Mouse (Mus musculus) midbrain, embryonic 13.5 days (tissue): ENCODE results near the gene Fmr1nb. TPM values are rescaled to one million over a fixed set of nuclear protein-coding genes. Genes with fewer than 3 reads are reported as not detected.
A peak's percentile ranks its signal among the peaks of the same experiment; 100 is the strongest.
"Not testable (repeated sequence)": the region's sequence is repeated elsewhere in the genome, so short reads cannot be mapped to it uniquely, and the experiment has no call there.

Experiments
- ATAC-seq: fragments of 200-750 bp; cut with Nextera tagmentation; 2 replicates; pipeline ENCODE4 v1.8.0; 2017; ENCODE audit warnings: mild to moderate bottlenecking, moderate TSS enrichment, moderate library complexity
- H3K27ac ChIP-seq: fragments of 300-500 bp; sonication (generic); 2 replicates; pipeline ENCODE4 v1.5.1; 2015; ENCODE audit warnings: inconsistent platforms, mild to moderate bottlenecking, moderate library complexity
- H3K27me3 ChIP-seq: fragments of 300-500 bp; sonication (generic); 2 replicates; pipeline ENCODE4 v1.6.1; 2015; ENCODE audit warnings: mild to moderate bottlenecking, inconsistent platforms
- H3K36me3 ChIP-seq: fragments of 300-500 bp; sonication (generic); 2 replicates; pipeline ENCODE4 v1.6.1; 2015; ENCODE audit warnings: mild to moderate bottlenecking, inconsistent platforms
- H3K4me1 ChIP-seq: fragments of 300-500 bp; sonication (generic); replicated peaks from 2 replicates; pipeline ENCODE4 v1.6.1; 2015; ENCODE audit warnings: inconsistent platforms
- H3K4me2 ChIP-seq: fragments of 300-500 bp; sonication (generic); replicated peaks from 2 replicates; pipeline ENCODE4 v1.6.1; 2015; ENCODE audit warnings: moderate library complexity, mild to moderate bottlenecking, inconsistent platforms
- H3K4me3 ChIP-seq: fragments of 300-500 bp; sonication (generic); replicated peaks from 2 replicates; pipeline ENCODE4 v1.5.1; 2015; ENCODE audit warnings: mild to moderate bottlenecking, inconsistent platforms
- H3K9ac ChIP-seq: fragments of 300-500 bp; sonication (generic); replicated peaks from 2 replicates; pipeline ENCODE4 v1.6.1; 2015; ENCODE audit warnings: mild to moderate bottlenecking, inconsistent platforms
- H3K9me3 ChIP-seq: fragments of 300-500 bp; sonication (generic); 2 replicates; pipeline ENCODE4 v1.6.1; 2016; ENCODE audit warnings: mild to moderate bottlenecking, inconsistent platforms
- WGBS: fragments of 180-500 bp; shearing (Covaris S2); methylation state at CpG from one replicate; pipeline ENCODE4 v1.1.7; 2015; 5-methylcytosine and 5-hydroxymethylcytosine counted together
- polyA plus RNA-seq: library from polyadenylated mRNA; unstranded; fragments of >200 nt; fragmentation: Nextera tagmentation; extraction: Ambion mirVana; gene quantifications from 2 replicates; pipeline ENCODE4 v1.2.1, GENCODE M21; 2015

Fmr1nb gene
- polyA plus RNA-seq = 0.31 and 0.34 TPM in 2 replicates

DNA sequence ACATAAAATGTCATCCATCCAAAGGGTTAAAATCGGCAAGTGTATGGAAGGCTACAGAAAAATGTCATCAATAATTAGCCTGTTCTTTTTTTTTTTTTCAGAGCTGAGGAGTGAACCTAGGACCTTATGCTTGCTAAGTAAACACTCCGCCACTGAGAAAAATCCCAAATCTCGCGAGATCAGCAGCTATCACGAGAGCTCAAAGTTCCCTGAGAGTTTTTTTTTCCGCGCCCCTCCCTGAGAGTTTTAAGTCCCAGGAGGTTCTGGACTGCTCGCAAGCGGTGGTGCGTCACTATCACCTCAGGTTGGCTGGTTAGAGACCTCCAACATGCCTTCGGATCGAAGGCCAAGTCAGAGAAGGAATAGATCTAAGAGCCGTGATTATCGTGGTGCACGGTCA, at the start of gene Fmr1nb:
TSS of gene Fmr1nb (plus strand) at position 234 of the 400 bp plus-strand sequence.
- Histone ChIP-seq H3K4me3 (no peak within 1 kb of the TSS), H3K27me3 (no peaks in the 10 kb centered on the region), H3K9ac (no peak within 1 kb of the TSS), H3K36me3 (no peaks in the 10 kb centered on the region), H3K4me2 (no peak within 1 kb of the TSS), H3K9me3 (no peaks in the 10 kb centered on the region), H3K4me1 (no peaks in the 10 kb centered on the region), H3K27ac (no peak within 1 kb of the TSS)
- no peak for ATAC-seq
- 87% methylated on average over 15 of the region's 15 CpGs for WGBS

DNA sequence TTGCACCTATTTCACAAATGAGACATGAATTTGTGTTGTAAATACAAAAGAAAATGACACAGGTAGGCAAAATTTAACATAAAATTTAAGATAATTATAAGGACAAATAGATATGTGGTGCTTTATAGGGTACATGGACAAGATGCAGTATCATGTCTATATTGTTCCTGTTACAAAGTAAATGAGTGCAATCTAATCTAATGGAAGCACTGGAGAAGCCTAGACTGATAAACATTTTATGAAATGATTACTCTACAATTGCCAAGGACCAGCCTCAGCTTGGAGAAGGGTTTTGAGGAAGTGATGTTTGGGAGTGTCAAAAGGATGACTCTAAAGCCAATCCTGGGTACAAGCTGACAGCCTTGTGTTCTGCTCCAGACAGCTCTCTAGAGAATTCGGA, 24.7 kb upstream of the Fmr1nb start:
- 43% methylated on average over 1 of the region's 1 CpGs for WGBS
- Histone ChIP-seq H3K27me3 (no peaks in the 10 kb centered on the region), H3K9me3 (no peaks in the 10 kb centered on the region), H3K4me2 (no peak overlapping the region), H3K36me3 (no peaks in the 10 kb centered on the region), H3K9ac (no peak overlapping the region), H3K4me1 (no peaks in the 10 kb centered on the region), H3K4me3 (no peak overlapping the region), H3K27ac (no peak overlapping the region)
- no peak for ATAC-seq

DNA sequence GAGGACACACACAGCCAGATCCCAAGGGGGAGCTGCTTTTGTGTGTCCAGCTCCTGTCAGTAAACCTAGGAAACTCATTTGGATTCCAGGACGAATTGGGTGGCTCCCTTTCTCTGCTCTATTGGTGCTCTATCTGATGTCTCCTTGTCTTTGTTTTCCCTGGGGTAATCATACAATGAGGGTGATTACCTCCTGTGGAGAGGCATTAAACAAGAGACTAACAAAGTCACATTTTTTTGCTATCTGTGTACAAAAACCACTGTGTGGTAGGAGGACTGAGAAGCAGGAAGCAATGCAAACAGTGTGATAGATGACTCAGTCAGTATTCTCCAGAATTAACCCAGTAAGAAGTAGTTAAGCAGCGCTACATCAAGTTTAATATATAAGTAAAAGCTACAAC, 21.6 kb upstream of the Fmr1nb start:
- Histone ChIP-seq H3K4me1 (no peaks in the 10 kb centered on the region), H3K4me2 (no peak overlapping the region), H3K4me3 (no peak overlapping the region), H3K36me3 (no peaks in the 10 kb centered on the region), H3K9ac (no peak overlapping the region), H3K9me3 (no peaks in the 10 kb centered on the region), H3K27ac (no peak overlapping the region), H3K27me3 (no peaks in the 10 kb centered on the region)
- no peak for ATAC-seq
- 48% methylated on average over 2 of the region's 2 CpGs for WGBS

DNA sequence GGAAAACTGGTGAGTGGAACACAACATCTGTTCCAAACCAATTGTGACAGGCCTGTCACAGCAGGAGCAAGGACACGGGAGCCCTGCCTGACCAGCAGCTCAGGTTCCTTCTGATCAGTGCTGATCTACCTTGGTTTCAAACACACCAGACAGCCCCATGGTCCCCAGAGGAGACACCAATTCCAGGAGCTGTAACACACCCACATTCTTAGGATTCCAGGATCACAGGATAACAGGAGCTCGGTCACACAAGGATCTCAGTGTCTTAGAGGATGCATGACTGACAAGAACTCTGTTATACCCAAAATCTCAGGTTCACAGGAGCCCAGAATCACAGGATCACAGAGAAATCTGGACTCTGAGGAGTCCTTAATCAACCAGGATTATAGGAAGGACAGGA, 58.8 kb downstream of the Fmr1nb start:
- peak overlapping the region; percentile 50 for H3K4me2 ChIP-seq
- not testable (repeated sequence) for H3K9ac ChIP-seq, H3K4me1 ChIP-seq, H3K27ac ChIP-seq, H3K36me3 ChIP-seq, ATAC-seq, H3K9me3 ChIP-seq, H3K27me3 ChIP-seq
- WGBS = 42% methylated on average over 2 of the region's 2 CpGs
- peak overlapping the region; percentile 34; the same call in 1 of the 2 replicates for H3K4me3 ChIP-seq

DNA sequence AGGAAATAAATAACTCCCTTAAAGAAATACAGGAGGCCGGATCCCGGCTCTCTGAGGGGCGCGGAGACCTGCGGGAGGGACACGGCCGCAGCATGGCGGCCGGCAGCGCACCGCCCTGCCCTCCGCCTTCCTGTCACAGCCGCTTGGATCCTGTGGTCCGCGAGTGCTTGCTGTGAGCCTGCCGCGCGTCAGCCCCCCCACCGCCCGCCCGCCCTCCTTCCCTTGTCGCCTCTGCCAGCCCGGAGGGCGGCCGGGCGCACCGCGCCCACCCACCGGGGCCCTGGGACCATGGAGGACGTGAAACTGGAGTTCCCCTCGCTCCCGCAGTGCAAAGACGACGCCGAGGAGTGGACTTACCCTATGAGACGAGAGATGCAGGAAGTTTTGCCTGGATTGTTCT, 59.4 kb downstream of the Fmr1nb start, which contains the start of gene Gm14698:
TSS of gene Gm14698 (plus strand) at position 35 of the 400 bp plus-strand sequence.
- not testable (repeated sequence) for H3K27me3 ChIP-seq, H3K36me3 ChIP-seq, H3K27ac ChIP-seq, H3K9ac ChIP-seq, H3K9me3 ChIP-seq, H3K4me1 ChIP-seq
- peak; percentile 94 for ATAC-seq
- WGBS = 27% methylated on average over 22 of the region's 36 CpGs
- peak within 1 kb of the TSS; percentile 34 for H3K4me3 ChIP-seq
- peak within 1 kb of the TSS; percentile 50 for H3K4me2 ChIP-seq

DNA sequence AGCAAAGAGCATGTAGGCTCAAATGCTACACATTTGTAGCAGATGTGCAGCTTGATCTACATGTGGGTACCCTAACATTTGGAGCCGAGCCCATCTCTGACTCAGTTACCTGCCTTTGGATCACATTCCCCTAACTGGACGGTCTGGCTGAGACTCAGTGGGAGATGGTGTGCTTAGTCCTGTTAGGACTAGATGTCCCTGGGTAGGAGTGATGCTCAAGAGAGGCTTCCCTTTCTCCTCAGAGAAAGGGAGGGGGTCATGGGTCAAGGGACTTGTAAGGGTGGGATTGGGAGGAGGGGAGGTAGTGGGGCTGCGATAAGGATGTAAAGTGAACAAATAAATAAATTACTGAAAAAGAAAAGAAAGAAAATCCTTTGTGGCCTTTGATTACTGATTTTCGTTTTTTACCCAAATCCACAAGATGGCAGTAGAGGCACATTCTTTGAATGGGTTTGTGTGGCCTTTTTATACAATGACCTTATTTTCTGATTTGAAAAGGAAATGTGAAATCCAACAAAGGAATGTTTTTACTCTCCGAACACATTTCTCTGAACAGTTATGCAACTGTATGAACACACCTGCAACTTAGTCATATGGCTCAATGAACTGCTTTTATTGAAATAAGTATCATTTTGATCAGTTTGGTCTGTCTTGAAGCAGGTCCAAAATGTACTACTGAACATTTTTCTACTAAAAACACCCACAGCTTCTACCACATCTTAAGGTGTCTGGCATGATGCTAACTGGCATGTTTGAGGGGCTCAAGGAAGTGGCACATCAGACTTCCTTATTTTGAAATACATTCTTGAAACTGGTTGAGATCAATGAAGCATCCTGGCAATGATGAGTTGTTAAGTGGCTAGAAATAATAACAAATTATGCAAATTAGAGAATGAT, 78.2 kb downstream of the Fmr1nb start:
- no peaks in the 10 kb centered on the region for H3K9me3 ChIP-seq

More for the DNA sequence above, 78.2 kb downstream of the Fmr1nb start:
- Histone ChIP-seq H3K27ac (no peak overlapping the region), H3K27me3 (no peaks in the 10 kb centered on the region), H3K4me3 (no peak overlapping the region), H3K9ac (no peak overlapping the region), H3K4me1 (no peaks in the 10 kb centered on the region), H3K36me3 (no peaks in the 10 kb centered on the region), H3K4me2 (no peak overlapping the region)
- ATAC-seq = peak; percentile 72
- WGBS = 25% methylated on average over 5 of the region's 5 CpGs

Other genes starting within 250 kb of the Fmr1nb start
- gene Fmr1, start 83.3 kb upstream of the Fmr1nb start, polyA plus RNA-seq = 49.9 and 58.7 TPM in 2 replicates
- gene Gm14698, start 59.3 kb downstream of the Fmr1nb start, polyA plus RNA-seq = 2.8 and 4.3 TPM in 2 replicates
- not detected in 2 replicates for gene Gm6812, start 131.2 kb downstream of the Fmr1nb start, polyA plus RNA-seq